Mouse (Mus musculus) spleen, postnatal 4 days (tissue): ENCODE results near the gene Csdc2.
"Not testable (repeated sequence)": the region's sequence is repeated elsewhere in the genome, so short reads cannot be mapped to it uniquely, and the experiment has no call there.

Experiments
- DNase-seq, 2 experiments: peaks; one replicate each; pipeline ENCODE4 v3.0.0; 2022; ENCODE audit warnings: low spot score in 2 of 2

Gene Csdc2

GRCm38 (mm10) chr15:81954716-81955115 is 18.2 kb downstream of the Csdc2 start:
- no peak for DNase-seq

DNA sequence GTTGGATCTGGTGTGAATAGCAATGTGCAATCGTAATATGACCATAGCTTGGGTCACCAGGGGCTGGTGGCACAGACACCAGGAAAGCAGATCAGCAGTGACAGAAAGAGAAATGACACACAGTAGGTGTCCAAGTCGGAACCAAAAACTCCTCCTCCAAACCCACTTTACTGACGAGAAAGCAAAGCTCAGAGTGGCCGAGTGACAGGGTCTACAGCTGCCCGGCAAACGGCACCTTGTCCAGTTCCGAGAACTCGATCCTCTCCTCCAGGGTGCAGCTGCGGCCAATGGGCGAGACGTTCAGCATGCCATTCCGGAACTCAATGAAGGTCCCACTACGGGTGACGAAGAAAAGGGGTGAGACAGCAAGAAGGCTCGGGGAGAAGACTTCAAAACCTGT is 18.9 kb downstream of the Csdc2 start:
- no peak for DNase-seq

- peak; percentile 54 to 86 for DNase-seq
Observed at GRCm38 (mm10) chr15:81956457-81956856, 19.9 kb downstream of the Csdc2 start.

GRCm38 (mm10) chr15:81957598-81957997 is 21.0 kb downstream of the Csdc2 start:
- no peak for DNase-seq

GRCm38 (mm10) chr15:81958906-81959305 is 22.3 kb downstream of the Csdc2 start:
- no peak for DNase-seq

- DNase-seq: peak; percentile 99 to 100
Observed at GRCm38 (mm10) chr15:81960171-81961077, 23.9 kb downstream of the Csdc2 start, which contains the start of gene Pmm1. TSS of gene Pmm1 (minus strand) at chr15:81960930.

GRCm38 (mm10) chr15:81961078-81961451 is 24.5 kb downstream of the Csdc2 start:
- DNase-seq: no peak

DNA sequence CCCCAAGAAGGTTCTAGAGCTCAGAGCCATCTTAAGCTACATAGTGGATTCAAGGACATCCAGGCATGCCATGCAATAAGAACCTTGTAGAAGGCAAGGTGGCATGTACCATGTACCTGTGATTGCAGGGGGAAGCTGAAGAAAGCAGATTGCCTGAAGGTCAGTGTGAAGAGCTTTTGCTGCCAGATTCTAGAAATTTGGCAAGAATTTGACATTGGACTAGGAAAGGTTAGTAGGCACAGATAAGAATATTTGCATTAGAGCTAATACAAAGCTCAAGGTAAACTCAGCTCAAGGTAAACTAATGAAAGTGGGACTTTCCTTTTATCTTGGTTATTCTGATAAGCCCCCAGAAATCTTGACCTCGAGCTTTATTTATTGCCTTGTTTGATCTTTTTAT is 27.7 kb downstream of the Csdc2 start:
- DNase-seq: no peak

DNA sequence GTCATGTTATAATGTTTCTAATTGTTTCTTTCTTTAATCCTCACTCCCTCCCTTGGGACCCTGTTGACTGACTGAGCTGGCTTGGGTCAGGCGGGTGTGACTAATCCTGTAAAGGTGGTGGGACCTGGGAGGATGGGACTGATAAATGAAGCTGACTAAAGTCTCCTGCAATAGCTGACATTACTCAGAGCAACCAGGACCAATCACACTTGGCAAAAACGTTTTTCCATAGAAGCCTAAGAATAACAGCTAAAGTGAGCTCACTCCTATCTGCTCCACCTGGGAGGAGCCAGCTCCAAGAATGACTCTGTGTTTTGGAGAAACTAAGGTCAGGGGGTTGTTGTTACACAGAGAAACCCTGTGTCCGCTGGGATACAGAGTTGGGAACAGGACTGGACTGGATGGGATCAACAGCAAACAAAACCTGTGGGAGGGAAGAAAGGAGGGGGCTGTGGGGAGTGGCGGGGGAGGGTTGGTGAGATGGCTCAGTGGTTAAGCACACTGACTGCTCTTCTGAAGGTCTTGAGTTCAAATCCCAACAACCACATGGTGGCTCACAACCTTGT is 28.5 kb downstream of the Csdc2 start:
- no peak for DNase-seq

- DNase-seq: no peak
Observed at GRCm38 (mm10) chr15:81966062-81966829, 29.7 kb downstream of the Csdc2 start.

DNA sequence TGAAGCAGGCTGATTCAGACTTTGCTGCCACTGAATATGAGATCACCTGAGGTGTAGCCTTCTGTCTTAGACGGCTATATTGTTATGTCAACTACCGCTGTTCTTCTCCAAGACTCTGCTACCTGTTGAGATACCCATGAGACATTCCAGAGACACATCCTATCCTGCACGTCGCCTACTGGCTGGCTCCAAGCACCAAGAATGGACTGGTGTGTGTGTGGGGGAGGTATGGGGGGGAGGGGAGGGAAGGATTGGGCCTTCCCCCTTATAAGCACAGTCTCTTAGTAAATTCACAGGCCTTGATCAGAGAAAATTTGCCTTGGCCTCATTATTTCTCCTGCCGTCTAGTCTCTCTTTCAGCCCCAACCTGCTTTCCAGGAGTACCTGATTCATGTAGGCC is 31.3 kb downstream of the Csdc2 start:
- no peak for DNase-seq

DNA sequence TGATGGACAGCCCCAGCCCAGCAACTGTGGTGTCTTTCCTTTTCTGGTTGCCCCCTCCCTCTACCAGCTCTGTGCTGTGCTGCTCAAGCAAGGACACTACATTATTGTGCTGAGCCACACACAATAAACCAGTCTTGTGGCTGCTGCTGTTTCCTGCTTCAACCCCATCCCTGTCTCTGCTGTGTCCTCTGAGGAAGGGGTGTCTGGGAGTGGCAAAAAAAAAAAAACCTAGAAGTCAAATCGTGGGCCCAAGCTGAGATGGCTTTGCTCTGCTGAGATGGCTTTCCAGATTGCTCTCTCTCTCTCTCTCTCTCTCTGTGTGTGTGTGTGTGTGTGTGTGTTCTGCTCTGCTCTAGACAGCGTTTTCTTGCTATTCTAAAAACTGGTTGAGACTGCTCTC is 31.9 kb downstream of the Csdc2 start:
- DNase-seq: no peak

GRCm38 (mm10) chr15:81969173-81969572 is 32.6 kb downstream of the Csdc2 start:
- DNase-seq: no peak

DNA sequence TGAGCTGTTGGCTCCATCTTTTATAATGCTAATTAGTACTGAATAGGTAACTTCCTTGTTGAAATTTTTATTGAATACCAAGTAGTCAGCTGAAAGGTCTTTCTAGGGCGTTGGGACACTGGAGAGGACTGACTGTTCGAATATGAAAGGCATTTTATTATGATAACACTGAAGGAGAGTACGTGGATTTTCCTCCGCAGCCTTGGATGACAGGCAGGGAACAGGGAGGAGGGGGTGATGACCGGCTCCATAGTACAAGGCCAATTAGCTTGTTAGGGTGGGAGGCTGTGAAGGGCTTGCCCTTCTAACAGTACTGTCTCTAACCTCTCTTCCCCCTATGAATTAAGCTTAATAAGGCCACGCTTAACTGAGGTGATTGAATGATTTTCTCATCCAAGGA is 33.1 kb downstream of the Csdc2 start:
- not testable (repeated sequence) for DNase-seq

DNA sequence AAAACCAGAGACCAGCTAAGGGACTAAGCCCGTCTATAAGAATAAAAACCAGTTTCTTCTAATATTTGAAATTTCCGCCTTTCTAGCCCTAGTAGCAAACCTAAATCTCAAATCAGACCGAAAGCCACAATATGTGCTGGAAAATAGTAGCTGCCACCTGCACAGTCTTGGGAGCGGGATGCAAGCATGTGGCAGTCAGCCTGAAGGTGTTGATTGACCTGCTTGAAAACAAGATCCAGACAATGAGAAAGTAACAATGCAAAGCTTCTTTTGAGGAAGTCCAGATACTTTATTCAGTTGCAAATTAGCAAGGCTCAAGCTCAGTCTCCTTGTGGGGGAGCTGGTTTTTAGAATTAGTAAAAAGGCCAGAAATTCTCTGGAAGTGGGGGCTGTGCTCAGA is 33.9 kb downstream of the Csdc2 start:
- not testable (repeated sequence) for DNase-seq

- DNase-seq: not testable (repeated sequence)
Observed at GRCm38 (mm10) chr15:81975156-81975555, 38.6 kb downstream of the Csdc2 start.

DNA sequence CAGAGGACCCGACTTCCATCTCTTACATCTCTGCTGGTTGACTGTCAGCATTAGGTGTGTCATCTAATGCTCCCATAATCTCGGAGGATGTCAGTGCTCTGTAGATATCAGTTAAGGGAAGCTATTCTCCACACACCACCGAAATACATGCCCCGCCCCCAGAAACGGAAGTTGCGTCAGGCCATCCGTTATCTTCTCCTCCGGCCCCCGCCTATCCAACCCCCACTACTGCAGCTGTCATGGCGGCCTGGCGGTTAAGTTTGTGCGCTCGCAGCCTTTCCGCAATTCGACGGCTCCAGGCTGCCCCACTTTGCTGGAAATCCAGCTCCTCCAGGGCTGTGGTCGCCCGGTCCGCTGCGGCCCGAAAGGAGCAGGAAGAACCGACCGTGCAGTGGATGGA is 43.8 kb downstream of the Csdc2 start, which contains the start of gene 1700029P11Rik:
1700029P11Rik (plus strand) TSS at position 220 of the 400 bp plus-strand sequence.
- no peak for DNase-seq

DNA sequence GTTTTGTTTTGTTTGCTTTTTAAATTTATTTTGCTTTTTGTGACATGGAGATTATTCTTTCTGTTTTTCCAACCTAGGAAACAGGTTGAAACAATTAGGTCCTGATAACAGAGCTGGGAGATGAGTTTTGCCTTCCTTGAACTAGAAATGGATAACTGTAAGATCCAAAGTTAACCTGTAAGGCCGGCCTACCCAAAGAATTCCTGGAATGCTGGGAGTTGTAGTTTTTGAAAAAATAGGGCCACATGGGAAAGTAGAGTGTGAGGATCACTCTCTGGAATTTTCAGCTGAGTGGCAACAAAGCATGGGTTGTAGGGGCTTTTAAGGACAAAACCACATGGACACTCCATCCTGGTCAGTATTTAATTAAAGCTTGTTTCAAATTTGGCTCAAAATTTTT is 45.6 kb downstream of the Csdc2 start:
- no peak for DNase-seq

GRCm38 (mm10) chr15:81985267-81986161 is 49.0 kb downstream of the Csdc2 start:
- DNase-seq: no peak

- no peak for DNase-seq
Observed at GRCm38 (mm10) chr15:81987646-81988045, 51.1 kb downstream of the Csdc2 start, which contains the start of gene Xrcc6. TSS of gene Xrcc6 (plus strand) at chr15:81987835.

DNA sequence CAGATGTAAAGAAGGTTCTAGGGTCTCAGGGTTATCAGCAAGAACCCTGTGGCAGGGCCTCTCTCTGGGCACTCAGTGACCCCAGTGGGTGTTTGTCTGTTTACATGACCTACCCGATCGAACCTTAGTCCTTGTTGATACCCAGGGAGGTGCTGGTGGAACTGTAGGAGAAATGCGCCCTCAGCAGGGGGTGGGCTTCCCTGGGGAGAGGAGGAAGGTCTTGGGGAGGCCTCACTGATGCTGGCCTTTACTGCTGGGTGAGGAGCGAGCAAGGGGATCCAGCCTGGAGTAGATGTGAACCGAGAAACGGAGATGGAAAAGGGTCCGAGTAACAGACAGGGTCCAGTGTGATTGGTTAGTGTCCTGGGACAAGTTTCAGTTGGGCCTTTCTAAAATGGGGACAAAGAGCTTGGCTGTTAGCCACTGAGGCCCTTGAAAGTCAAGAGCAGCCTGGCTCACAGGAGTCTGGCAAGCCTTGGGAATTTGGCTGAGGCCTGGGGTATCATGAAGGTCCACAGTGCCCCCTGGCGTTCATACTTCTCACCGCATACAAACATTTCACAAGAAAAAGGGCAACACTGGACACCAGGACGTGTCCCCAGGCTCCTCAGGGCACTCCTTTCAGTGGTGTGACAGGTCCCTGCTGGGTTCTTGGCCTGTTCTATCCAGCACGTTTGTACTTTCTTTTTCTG is 53.0 kb downstream of the Csdc2 start:
- DNase-seq: peak; percentile 81 to 92
